Mouse (Mus musculus) embryonic fibroblast, embryonic 13.5 days (primary cell): Measurements from ENCODE around the gene Tmem8b. TPM values are rescaled to one million over a fixed set of nuclear protein-coding genes. Genes with fewer than 3 reads are reported as not detected.
A peak's percentile ranks its signal among the peaks of the same experiment; 100 is the strongest.

Experiments
- H3K27ac ChIP-seq: 2 replicates; pipeline ENCODE4 v1.5.1; 2012; ENCODE audit warnings: low read length, control low read depth, inconsistent platforms; ENCODE audit not compliant: insufficient read depth
- H3K4me1 ChIP-seq: 2 replicates; pipeline ENCODE4 v1.6.1; 2011; ENCODE audit warnings: low read length; ENCODE audit not compliant: control insufficient read depth, insufficient read depth
- H3K4me3 ChIP-seq: 2 replicates; pipeline ENCODE4 v1.5.1; 2011; ENCODE audit warnings: mild to moderate bottlenecking, control low read depth, low read length; ENCODE audit not compliant: insufficient read depth
- CTCF ChIP-seq: IDR thresholded peaks from 2 replicates; pipeline ENCODE4 v1.5.1; 2011; ENCODE audit warnings: mild to moderate bottlenecking, control low read depth, low read length, moderate library complexity, borderline replicate concordance; ENCODE audit not compliant: insufficient read depth
- POLR2A ChIP-seq: IDR thresholded peaks from 2 replicates; pipeline ENCODE4 v1.6.1; 2011; ENCODE audit warnings: low read depth, mild to moderate bottlenecking, control low read depth, low read length, moderate library complexity
- polyA plus RNA-seq: library from polyadenylated mRNA; stranded (reverse); fragments of >200 nt; gene quantifications from 2 replicates; pipeline ENCODE4 v1.2.4, GENCODE M21; 2011; ENCODE audit warnings: low read depth; ENCODE audit not compliant: missing spikeins, insufficient read length

Gene Tmem8b
- polyA plus RNA-seq, result 5.2 and 7.4 TPM in 2 replicates

GRCm38 (mm10) chr4:43668782-43669427 is at the start of gene Tmem8b, which contains the start of gene Fam221b:
TSS of gene Tmem8b (plus strand) at chr4:43668971.
TSS of gene Fam221b (minus strand) at chr4:43669145.
- Histone ChIP-seq H3K27ac (no peak within 1 kb of the TSS), H3K4me3 (peak within 1 kb of the TSS; percentile 48), H3K4me1 (no peaks in the 10 kb centered on the region)
- TF ChIP-seq CTCF (no peak), POLR2A (peak; percentile 78)

DNA sequence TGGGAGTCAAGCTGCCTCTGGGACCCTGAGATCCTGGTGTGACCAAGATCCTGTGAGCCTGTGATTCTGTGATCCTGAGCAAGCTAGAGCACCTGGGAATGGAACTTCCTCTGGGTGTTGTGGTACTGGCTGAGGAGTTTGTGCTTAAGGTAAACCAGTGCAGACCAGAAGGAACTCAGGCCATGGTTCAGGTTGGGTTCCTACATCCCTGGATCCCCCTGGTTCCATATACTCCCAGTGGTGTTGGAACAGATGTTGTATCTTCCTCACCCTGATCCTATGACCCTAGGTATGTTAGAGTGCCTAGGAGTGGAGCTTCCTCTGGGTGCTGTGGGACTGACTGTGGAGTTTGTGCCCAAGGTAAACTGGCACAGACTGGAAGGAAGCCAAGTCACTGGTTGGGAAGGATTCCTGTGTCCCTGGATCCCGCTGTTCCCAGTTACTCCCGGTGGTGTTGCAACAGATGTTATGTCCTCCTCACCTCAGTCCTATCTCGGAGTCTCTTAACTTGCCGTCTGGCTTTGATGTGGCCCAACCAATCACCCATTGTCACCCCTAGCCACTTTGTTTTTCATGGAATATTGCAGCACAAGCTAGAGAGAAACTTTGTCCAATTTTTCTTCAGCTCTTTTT is 48.5 kb upstream of the Tmem8b start:
- no peaks in the 10 kb centered on the region for H3K4me1 ChIP-seq
- H3K27ac ChIP-seq, result no peak overlapping the region
- no peak for TF ChIP-seq POLR2A
- no peak for TF ChIP-seq CTCF
- no peak overlapping the region for H3K4me3 ChIP-seq

DNA sequence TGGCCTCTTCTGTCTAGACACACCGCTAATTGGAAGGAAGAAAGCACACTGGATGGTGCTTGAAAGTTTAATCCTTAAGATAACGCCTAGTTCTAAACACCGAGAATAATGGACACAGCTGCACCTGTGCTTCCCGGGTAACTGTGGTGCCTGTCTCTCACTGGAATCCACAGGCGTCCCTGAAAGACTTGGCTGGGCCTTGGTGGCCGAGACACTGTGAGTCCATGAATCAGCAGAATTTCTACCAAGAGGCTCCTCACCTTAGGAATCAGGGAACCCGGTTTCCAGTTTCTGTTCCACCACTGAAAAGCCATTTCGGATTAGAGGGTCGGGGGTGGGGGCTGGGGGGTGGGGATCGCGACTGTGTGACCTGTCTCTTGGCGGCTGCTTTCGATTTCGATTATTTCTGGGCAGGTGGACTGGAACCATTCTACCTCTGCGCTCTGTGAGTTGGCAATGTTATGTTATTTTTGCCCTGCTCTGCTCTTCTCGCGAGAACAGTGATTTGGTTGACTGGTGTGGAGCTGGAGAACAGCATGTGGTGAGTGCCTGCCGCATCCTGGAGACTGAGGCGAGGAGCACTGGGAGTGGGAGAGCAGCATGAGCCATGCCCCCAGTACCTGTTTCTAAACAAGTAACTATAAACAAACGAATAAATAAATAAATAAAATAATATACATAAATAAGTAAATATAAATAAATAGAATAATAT is 39.5 kb upstream of the Tmem8b start:
- TF ChIP-seq CTCF (no peak), POLR2A (no peak)
- no peak overlapping the region for H3K27ac ChIP-seq
- no peak overlapping the region for H3K4me3 ChIP-seq
- H3K4me1 ChIP-seq, result peaks cover 7% of the 10 kb centered on the region

GRCm38 (mm10) chr4:43630030-43630581 is 38.7 kb upstream of the Tmem8b start:
- Histone ChIP-seq H3K4me1 (peaks cover 7% of the 10 kb centered on the region), H3K4me3 (no peak overlapping the region), H3K27ac (no peak overlapping the region)
- peak; percentile 26; the same call in 1 of the 2 replicates for TF ChIP-seq CTCF
- no peak; the same call in 1 of the 2 replicates for TF ChIP-seq POLR2A

GRCm38 (mm10) chr4:43630671-43631045 is 38.1 kb upstream of the Tmem8b start:
- TF ChIP-seq POLR2A (no peak), CTCF (no peak)
- H3K4me1 ChIP-seq, result peaks cover 7% of the 10 kb centered on the region
- H3K27ac ChIP-seq, result no peak overlapping the region
- peak overlapping the region; percentile 37; the same call in 1 of the 2 replicates for H3K4me3 ChIP-seq

DNA sequence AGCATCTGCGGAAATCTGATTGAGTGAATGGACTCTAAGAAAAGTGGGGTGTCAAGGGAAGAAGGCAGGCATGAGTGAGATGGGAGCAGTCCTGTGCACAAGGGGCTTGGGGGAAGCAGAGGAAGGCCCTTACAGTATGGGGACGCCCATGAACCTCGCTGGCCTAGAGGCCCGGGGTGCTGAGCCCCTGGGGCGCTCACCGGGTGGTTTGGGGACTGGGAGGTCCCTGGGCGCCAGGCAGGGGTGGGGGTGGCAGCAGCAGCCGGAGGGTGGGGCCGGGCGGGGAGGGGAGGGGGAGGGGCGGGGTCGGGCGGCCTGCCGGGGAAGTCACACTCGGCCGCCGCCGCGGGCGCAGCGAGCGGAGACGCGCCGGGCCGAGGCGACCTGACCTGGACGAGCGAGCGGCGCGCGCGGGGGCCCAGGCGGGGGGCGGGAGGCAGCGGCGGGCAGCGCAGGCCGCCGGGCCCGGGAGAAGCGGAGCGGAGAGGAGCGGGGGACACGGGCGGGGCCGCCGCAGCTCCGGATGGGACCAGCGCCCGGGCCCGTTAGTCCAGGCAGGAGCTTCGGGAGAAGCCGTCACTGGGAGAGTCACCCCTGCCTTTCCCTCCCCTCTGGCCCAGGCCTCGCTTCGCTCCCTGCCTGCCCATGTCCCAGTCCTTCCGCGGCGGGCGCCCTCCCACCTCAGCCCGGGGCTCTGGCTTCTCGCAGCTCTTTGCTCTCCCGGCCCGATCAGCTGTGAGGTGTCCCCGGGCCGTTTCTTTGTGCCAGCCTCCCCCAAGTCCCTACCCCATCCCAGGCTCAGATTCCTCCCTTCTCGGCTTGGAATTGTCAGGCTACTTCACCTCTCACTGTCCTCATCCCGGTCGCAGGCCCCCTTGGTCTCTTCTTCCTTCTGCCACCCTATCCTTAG is 37.5 kb upstream of the Tmem8b start, which contains the start of gene Npr2:
Gene Npr2, plus strand, starts transcription at position 890 of the 910 bp plus-strand sequence.
- TF ChIP-seq POLR2A (no peak; the same call in none of the 2 replicates), CTCF (no peak)
- Histone ChIP-seq H3K27ac (peak within 1 kb of the TSS; percentile 21; the same call in 1 of the 2 replicates), H3K4me3 (peak within 1 kb of the TSS; percentile 84), H3K4me1 (peaks cover 7% of the 10 kb centered on the region)

DNA sequence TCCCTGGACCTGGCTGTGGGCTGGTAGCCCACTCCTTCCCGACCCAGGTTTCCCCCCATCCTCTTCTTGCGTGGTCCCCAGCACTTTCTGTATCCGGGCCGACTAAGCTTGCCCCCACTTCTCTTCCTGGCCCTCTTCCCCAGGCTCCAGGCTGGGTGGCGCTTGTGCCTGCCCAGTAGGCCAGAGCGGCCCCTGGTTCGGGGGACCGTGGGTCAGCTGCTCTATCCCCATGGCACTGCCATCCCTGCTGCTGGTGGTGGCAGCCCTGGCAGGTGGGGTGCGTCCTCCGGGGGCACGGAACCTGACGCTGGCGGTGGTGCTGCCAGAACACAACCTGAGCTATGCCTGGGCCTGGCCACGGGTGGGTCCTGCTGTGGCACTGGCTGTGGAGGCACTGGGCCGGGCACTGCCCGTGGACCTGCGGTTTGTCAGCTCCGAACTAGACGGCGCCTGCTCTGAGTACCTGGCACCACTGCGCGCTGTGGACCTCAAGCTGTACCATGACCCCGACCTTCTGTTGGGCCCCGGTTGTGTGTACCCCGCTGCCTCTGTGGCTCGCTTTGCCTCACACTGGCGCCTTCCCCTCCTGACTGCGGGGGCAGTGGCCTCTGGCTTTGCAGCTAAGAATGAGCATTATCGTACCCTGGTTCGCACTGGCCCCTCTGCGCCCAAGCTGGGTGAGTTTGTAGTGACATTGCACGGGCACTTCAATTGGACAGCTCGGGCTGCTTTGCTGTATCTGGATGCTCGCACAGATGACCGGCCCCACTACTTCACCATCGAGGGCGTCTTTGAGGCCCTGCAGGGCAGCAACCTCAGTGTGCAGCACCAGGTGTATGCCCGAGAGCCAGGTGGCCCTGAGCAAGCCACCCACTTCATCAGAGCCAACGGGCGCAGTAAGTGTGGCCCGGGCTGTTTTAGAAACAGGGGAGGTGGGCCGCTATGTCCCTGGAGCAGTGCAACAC is 36.5 kb upstream of the Tmem8b start:
- TF ChIP-seq CTCF (no peak), POLR2A (0 out of 2 replicates have a peak, but pooled peaks have one; percentile 23)
- H3K4me1 ChIP-seq, result peaks cover 7% of the 10 kb centered on the region
- 0 out of 2 replicates have a peak overlapping the region, but pooled peaks have one; percentile 21 for H3K27ac ChIP-seq
- H3K4me3 ChIP-seq, result peak overlapping the region; percentile 84

GRCm38 (mm10) chr4:43633296-43633695 is 35.5 kb upstream of the Tmem8b start:
- Histone ChIP-seq H3K4me1 (peaks cover 7% of the 10 kb centered on the region), H3K27ac (no peak overlapping the region), H3K4me3 (no peak overlapping the region)
- TF ChIP-seq CTCF, result no peak
- no peak for TF ChIP-seq POLR2A
